ENCODE assay signal across 26 mouse cellular contexts in the genomic region with DNA sequence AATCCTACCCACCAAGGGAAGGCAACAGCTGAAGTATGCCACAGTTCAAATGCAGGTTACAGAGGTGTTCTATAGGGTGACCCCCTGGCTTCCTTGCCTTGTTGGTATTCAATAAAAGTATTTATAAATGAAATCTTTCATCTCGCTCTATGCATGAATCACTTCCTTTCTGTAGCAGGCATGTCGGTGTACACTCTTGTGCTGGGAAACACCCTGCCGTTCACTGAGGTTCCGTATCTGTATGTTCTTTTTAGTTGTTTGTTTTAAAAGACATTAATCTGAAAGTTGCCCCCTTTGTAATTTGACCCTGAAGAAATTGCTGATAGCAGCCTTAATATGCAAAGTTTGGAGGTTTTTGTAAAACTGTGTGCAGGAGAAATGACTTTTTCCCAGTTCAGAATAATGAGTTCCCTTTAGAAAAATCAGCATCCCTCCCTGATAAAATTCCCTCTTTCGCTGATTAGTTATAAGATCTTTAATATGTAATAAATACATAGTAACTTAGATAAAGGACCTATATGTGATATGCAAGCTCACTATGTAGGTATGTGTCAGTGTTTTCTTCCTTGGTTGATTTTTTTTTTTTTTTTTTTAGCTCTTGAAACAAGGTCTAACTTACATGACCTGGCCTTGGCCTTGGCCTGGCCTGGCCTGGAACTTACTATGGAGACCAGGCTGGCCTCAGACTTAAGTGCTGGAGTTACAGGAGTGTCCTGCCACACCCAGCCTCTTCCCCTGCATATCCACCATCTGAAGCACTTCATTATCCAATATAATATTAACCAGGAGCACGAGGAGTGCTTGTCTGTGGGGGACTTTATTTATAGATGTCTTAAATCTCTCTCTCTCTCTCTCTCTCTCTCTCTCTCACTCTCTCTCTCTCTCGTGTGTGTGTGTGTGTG. TPM values are rescaled to one million over a fixed set of nuclear protein-coding genes. Genes with fewer than 3 reads are reported as not detected.
DNase-seq lines count a peak whose midpoint lies in the region; ATAC-seq lines count a peak whose summit lies in the region.
"Had no signal": no experiment of that assay in that cellular context is flagged by ENCODE, and none has a peak within 500 bp of the region (broad histone marks: within the 10 kb centered on the region; RNA-seq: fewer than 3 reads in every experiment).

No protein-coding gene starts in this region.

- ATAC-seq in stomach, embryonic 14.5 days (ENCODE audit: insufficient number of reproducible peaks, insufficient read depth, low FRiP score, low read depth) = 0 out of 2 replicates have a peak, but pooled peaks have one; percentile 30
- ATAC-seq: forebrain, embryonic 15.5 days; midbrain, embryonic 13.5 days had no signal

- 46% methylated on average over 7 of the region's 7 CpGs for WGBS in stomach, embryonic 14.5 days

- H3K27me3 ChIP-seq in stomach, embryonic 14.5 days (ENCODE audit: control insufficient read depth, insufficient read depth, low read length) = no peaks in the 10 kb centered on the region
- H3K27me3 ChIP-seq: embryonic facial prominence, embryonic 13.5 days; forebrain, embryonic 15.5 days; heart, embryonic 12.5 days; limb, embryonic 12.5 days; lung, embryonic 15.5 days; midbrain, embryonic 13.5 days had no signal

- no peak overlapping the region for H3K9ac ChIP-seq in stomach, embryonic 14.5 days (replicated peaks; ENCODE audit: low read depth, low read length)
- H3K9ac ChIP-seq: embryonic facial prominence, embryonic 13.5 days; forebrain, embryonic 15.5 days; heart, embryonic 12.5 days; hindbrain, embryonic 14.5 days; limb, embryonic 12.5 days; lung, embryonic 15.5 days; midbrain, embryonic 13.5 days had no signal

- peaks cover 6% of the 10 kb centered on the region; the same call in 1 of the 2 replicates for H3K4me1 ChIP-seq in stomach, embryonic 14.5 days (ENCODE audit: control insufficient read depth, insufficient read depth, low read length)
- H3K4me1 ChIP-seq: forebrain, embryonic 10.5 days had no signal

- H3K4me2 ChIP-seq in stomach, embryonic 14.5 days (replicated peaks; ENCODE audit: low read depth, low read length) = no peak overlapping the region
- H3K4me2 ChIP-seq: embryonic facial prominence, embryonic 13.5 days; forebrain, embryonic 15.5 days; heart, embryonic 12.5 days; hindbrain, embryonic 14.5 days; limb, embryonic 12.5 days; lung, embryonic 15.5 days; midbrain, embryonic 13.5 days had no signal

- no peak overlapping the region for H3K27ac ChIP-seq in stomach, embryonic 14.5 days (ENCODE audit: low read length)
- H3K27ac ChIP-seq: embryonic facial prominence, embryonic 13.5 days; forebrain, embryonic 10.5 days; forebrain, embryonic 15.5 days; gastrocnemius, adult 2 months; hindbrain, embryonic 14.5 days; limb, embryonic 12.5 days; lung, embryonic 15.5 days; midbrain, embryonic 13.5 days had no signal

- DNase-seq in 416B (ENCODE audit: low read depth) = peak; percentile 74
- peak; percentile 59 for DNase-seq in CD4-positive, CD25-positive, alpha-beta regulatory T cell, adult 2 months (ENCODE audit: low read depth, low spot score)
- DNase-seq in induced T-regulatory cell, adult 2 months (ENCODE audit: low read depth) = peak; percentile 76
- no peak for DNase-seq in left cerebral cortex, adult 11 months (ENCODE audit: low spot score)
- DNase-seq in left cerebral cortex, postnatal 4 days = no peak
- no peak for DNase-seq in yolk sac, embryonic 10.5 days (ENCODE audit: low spot score)
- DNase-seq: adrenal gland, adult 2 months; B cell, adult 2 months; cerebellum, adult 9-10 months; cerebellum, postnatal 36 days; gastrocnemius, adult 2 months; gastrocnemius, postnatal 36 days; heart, adult 18-20 months; kidney, adult 9 months; kidney, postnatal 14 days; layer of hippocampus, adult 9-11 months; lung, postnatal 4 days had no signal

- no peaks in the 10 kb centered on the region for H3K9me3 ChIP-seq in stomach, embryonic 14.5 days (ENCODE audit: control insufficient read depth, low read depth, low read length)
- H3K9me3 ChIP-seq: embryonic facial prominence, embryonic 13.5 days; forebrain, embryonic 10.5 days; forebrain, embryonic 15.5 days; heart, embryonic 12.5 days; limb, embryonic 12.5 days; lung, embryonic 15.5 days; midbrain, embryonic 13.5 days had no signal

- no peaks in the 10 kb centered on the region for H3K36me3 ChIP-seq in stomach, embryonic 14.5 days (ENCODE audit: control insufficient read depth, insufficient read depth, low read length)
- H3K36me3 ChIP-seq: embryonic facial prominence, embryonic 13.5 days; forebrain, embryonic 10.5 days; forebrain, embryonic 15.5 days; heart, embryonic 12.5 days; limb, embryonic 12.5 days; lung, embryonic 15.5 days; midbrain, embryonic 13.5 days had no signal

- intact Hi-C loops in left cerebral cortex, postnatal 4 days (cut with DNase I) = no loop called here

- no peak overlapping the region for H3K4me3 ChIP-seq in stomach, embryonic 14.5 days (ENCODE audit: low read depth, low read length)
- H3K4me3 ChIP-seq: embryonic facial prominence, embryonic 13.5 days; forebrain, embryonic 10.5 days; forebrain, embryonic 15.5 days; gastrocnemius, adult 2 months; heart, embryonic 12.5 days; limb, embryonic 12.5 days; lung, embryonic 15.5 days; midbrain, embryonic 13.5 days had no signal

RNA-seq across cellular contexts. Expression of gene Fam133b, which starts 34.9 kb away (rescaled TPM):
- polyA plus RNA-seq in stomach, embryonic 14.5 days (2014; fragmentation: Nextera tagmentation; extraction: Ambion mirVana) = 39.0 and 44.4 TPM in 2 replicates
- total RNA-seq in left cerebral cortex, postnatal 4 days (2021) = 10 to 100 TPM; 42.1 to 50.1 TPM

Comparison
In these comparisons a context has a peak if more than half of its experiments do, and no peak if none do; other contexts are left out.
1. DNase-seq: peak in 416B (single experiment), CD4-positive, CD25-positive, alpha-beta regulatory T cell, adult 2 months (single experiment) and induced T-regulatory cell, adult 2 months (single experiment); none in left cerebral cortex, adult 11 months (single experiment), left cerebral cortex, postnatal 4 days (single experiment) and yolk sac, embryonic 10.5 days (single experiment).